Mouse (Mus musculus): ENCODE results near the gene Gpha2. TPM values are rescaled to one million over a fixed set of nuclear protein-coding genes. Genes with fewer than 3 reads are reported as not detected.

Gpha2 gene
- polyA plus RNA-seq, 1 experiment from 2014 or later: 2.0 TPM

- no peak overlapping the region for H3K9ac ChIP-seq (replicated peaks)
- no peak overlapping the region for H3K4me2 ChIP-seq
- H3K27ac ChIP-seq: no peak overlapping the region
- H3K27me3 ChIP-seq: no peaks in the 10 kb centered on the region
- ATAC-seq (ENCODE audit: insufficient number of reproducible peaks, insufficient read depth, low FRiP score, low TSS enrichment, low read depth): no peak
- peaks cover 32% of the 10 kb centered on the region for H3K36me3 ChIP-seq
- 71% methylated on average over 8 of the region's 8 CpGs for WGBS
- peaks cover 10% of the 10 kb centered on the region for H3K4me1 ChIP-seq (replicated peaks)
- no peak overlapping the region for H3K4me3 ChIP-seq (replicated peaks)
- H3K9me3 ChIP-seq: peaks cover 7% of the 10 kb centered on the region
Measured at GRCm38 (mm10) chr19:6264945-6265344, 38.8 kb downstream of the Gpha2 start.

DNA sequence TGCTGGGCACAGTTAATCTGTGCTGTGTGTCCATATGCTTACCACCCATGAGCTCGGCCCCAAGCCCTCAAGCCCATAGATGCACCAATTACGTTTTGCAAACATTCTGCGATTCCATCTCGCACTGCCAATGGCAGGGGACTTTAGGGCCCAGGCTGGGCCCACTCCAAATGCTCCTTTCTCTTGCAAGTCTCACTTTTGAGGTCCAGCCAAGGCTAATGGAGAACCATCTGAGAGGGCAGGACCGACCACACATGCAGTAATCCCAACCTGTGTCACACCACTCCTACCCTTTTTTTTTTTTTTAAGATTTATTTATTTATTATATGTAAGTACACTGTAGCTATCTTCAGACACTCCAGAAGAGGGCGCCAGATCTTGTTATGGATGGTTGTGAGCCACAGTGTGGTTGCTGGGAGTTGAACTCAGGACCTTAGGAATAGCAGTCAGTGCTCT is 39.6 kb downstream of the Gpha2 start:
- 73% methylated on average over 6 of the region's 6 CpGs for WGBS
- Histone ChIP-seq H3K4me3 (replicated peaks) (no peak overlapping the region), H3K4me1 (replicated peaks) (peaks cover 10% of the 10 kb centered on the region), H3K27ac (no peak overlapping the region), H3K36me3 (peaks cover 24% of the 10 kb centered on the region), H3K9ac (replicated peaks) (no peak overlapping the region), H3K9me3 (peaks cover 4% of the 10 kb centered on the region), H3K4me2 (no peak overlapping the region), H3K27me3 (peaks cover 2% of the 10 kb centered on the region; the same call in 1 of the 2 replicates)
- ATAC-seq (ENCODE audit: insufficient number of reproducible peaks, insufficient read depth, low FRiP score, low TSS enrichment, low read depth): no peak

DNA sequence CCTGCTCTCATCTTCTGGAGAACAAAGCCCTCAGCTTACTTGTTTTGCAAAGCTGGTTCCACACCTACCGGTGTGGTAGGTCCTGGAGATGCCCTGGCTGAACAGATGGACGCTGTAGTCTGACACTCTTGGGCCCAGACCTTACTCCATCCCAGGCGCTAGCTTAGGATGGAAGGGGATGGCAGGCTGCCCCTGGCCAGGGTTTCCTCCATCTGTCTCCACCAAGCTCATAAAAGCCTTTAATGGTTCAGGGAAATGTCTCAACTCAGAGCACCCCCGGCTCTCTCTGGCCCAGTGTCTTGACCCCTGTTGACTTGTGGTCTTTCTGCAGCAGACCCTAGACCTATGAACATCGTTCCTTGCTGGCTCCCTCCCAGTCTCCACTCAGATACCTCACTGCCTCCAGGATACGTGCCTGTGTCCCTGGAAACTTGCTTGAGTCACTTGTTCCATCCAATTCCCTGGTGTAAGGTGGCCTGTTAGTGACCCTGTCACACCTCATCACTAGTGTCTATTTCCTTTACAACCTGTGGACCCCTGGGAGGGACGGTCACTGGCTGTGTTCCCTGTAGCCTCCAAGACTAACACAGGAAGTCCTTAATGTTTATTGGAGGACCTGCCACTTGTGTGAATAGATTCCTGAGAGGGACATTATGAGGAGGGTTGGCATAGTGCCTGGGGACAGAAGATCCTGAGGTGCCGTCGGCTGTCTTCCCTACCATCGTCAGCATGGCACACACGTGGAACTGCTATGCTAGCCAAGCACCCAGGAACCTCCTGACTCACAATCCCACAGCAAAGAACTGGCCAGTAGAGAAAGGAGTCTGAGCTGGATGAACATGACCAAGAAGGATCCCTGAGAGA is 41.4 kb downstream of the Gpha2 start:
- no peak for ATAC-seq (ENCODE audit: insufficient number of reproducible peaks, insufficient read depth, low FRiP score, low TSS enrichment, low read depth)
- Histone ChIP-seq H3K36me3 (peaks cover 6% of the 10 kb centered on the region; the same call in 1 of the 2 replicates), H3K4me2 (no peak overlapping the region), H3K4me3 (replicated peaks) (no peak overlapping the region), H3K9me3 (no peaks in the 10 kb centered on the region), H3K27me3 (peaks cover 7% of the 10 kb centered on the region; the same call in 1 of the 2 replicates), H3K9ac (replicated peaks) (0 out of 2 replicates have a peak overlapping the region, but pooled peaks have one; percentile 23), H3K27ac (no peak overlapping the region), H3K4me1 (replicated peaks) (peaks cover 16% of the 10 kb centered on the region)
- 49% methylated on average over 11 of the region's 11 CpGs for WGBS

GRCm38 (mm10) chr19:6268170-6268528 is 42.0 kb downstream of the Gpha2 start:
- peaks cover 7% of the 10 kb centered on the region; the same call in 1 of the 2 replicates for H3K27me3 ChIP-seq
- no peaks in the 10 kb centered on the region; the same call in 1 of the 2 replicates for H3K36me3 ChIP-seq
- peak; percentile 38; the same call in 1 of the 2 replicates for ATAC-seq (ENCODE audit: insufficient number of reproducible peaks, insufficient read depth, low FRiP score, low TSS enrichment, low read depth)
- H3K9ac ChIP-seq (replicated peaks): no peak overlapping the region
- 15% methylated on average over 8 of the region's 8 CpGs for WGBS
- no peak overlapping the region for H3K4me2 ChIP-seq
- no peak overlapping the region for H3K27ac ChIP-seq
- no peak overlapping the region for H3K4me3 ChIP-seq (replicated peaks)
- peaks cover 16% of the 10 kb centered on the region for H3K4me1 ChIP-seq (replicated peaks)
- no peaks in the 10 kb centered on the region for H3K9me3 ChIP-seq

DNA sequence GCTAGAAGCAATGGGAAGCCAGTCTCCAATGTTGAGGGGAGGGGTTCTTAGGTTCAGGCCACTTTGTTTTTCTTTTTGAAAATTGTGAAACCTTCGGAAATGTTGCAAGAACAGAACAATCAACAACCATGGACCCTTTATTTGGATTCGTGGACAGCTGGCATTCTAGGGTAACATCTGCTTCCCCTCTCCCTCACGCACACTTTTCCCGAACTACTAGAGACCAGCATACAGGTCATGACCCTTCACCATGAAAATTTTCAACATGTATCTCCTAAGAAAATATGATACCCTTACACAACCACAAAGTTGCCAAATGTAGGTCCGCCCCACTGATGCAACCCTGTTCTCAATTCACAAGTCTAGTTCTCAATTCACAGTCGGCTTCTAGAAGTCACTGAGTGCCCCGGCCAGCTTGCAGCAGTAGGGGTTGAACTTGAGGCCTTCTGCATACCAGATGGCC is 42.5 kb downstream of the Gpha2 start:
- no peak for ATAC-seq (ENCODE audit: insufficient number of reproducible peaks, insufficient read depth, low FRiP score, low TSS enrichment, low read depth)
- H3K36me3 ChIP-seq: no peaks in the 10 kb centered on the region
- H3K9me3 ChIP-seq: no peaks in the 10 kb centered on the region
- no peak overlapping the region for H3K27ac ChIP-seq
- no peak overlapping the region for H3K4me2 ChIP-seq
- 86% methylated on average over 7 of the region's 7 CpGs for WGBS
- H3K27me3 ChIP-seq: peaks cover 7% of the 10 kb centered on the region; the same call in 1 of the 2 replicates
- peaks cover 16% of the 10 kb centered on the region for H3K4me1 ChIP-seq (replicated peaks)
- no peak overlapping the region for H3K4me3 ChIP-seq (replicated peaks)
- no peak overlapping the region for H3K9ac ChIP-seq (replicated peaks)

GRCm38 (mm10) chr19:6269798-6270475 is 43.8 kb downstream of the Gpha2 start:
- H3K36me3 ChIP-seq: no peaks in the 10 kb centered on the region
- peaks cover 16% of the 10 kb centered on the region for H3K4me1 ChIP-seq (replicated peaks)
- 85% methylated on average over 8 of the region's 8 CpGs for WGBS
- no peak overlapping the region for H3K4me2 ChIP-seq
- H3K27me3 ChIP-seq: peaks cover 7% of the 10 kb centered on the region; the same call in 1 of the 2 replicates
- no peak for ATAC-seq (ENCODE audit: insufficient number of reproducible peaks, insufficient read depth, low FRiP score, low TSS enrichment, low read depth)
- H3K27ac ChIP-seq: no peak overlapping the region
- H3K9ac ChIP-seq (replicated peaks): no peak overlapping the region
- no peak overlapping the region for H3K4me3 ChIP-seq (replicated peaks)
- no peaks in the 10 kb centered on the region for H3K9me3 ChIP-seq

- WGBS: 58% methylated on average over 9 of the region's 9 CpGs
- ATAC-seq (ENCODE audit: insufficient number of reproducible peaks, insufficient read depth, low FRiP score, low TSS enrichment, low read depth): no peak
- H3K27me3 ChIP-seq: peaks cover 7% of the 10 kb centered on the region; the same call in 1 of the 2 replicates
- no peak overlapping the region; the same call in 1 of the 2 replicates for H3K27ac ChIP-seq
- peaks cover 18% of the 10 kb centered on the region for H3K4me1 ChIP-seq (replicated peaks)
- no peaks in the 10 kb centered on the region for H3K9me3 ChIP-seq
- H3K9ac ChIP-seq (replicated peaks): peak overlapping the region; percentile 42; the same call in 1 of the 2 replicates
- no peaks in the 10 kb centered on the region for H3K36me3 ChIP-seq
- no peak overlapping the region for H3K4me3 ChIP-seq (replicated peaks)
- H3K4me2 ChIP-seq: no peak overlapping the region
Measured at GRCm38 (mm10) chr19:6270661-6271060, 44.5 kb downstream of the Gpha2 start.

- H3K27me3 ChIP-seq: peaks cover 7% of the 10 kb centered on the region; the same call in 1 of the 2 replicates
- H3K4me1 ChIP-seq (replicated peaks): peaks cover 20% of the 10 kb centered on the region
- H3K4me3 ChIP-seq (replicated peaks): no peak overlapping the region
- H3K9ac ChIP-seq (replicated peaks): peak overlapping the region; percentile 42; the same call in 1 of the 2 replicates
- ATAC-seq (ENCODE audit: insufficient number of reproducible peaks, insufficient read depth, low FRiP score, low TSS enrichment, low read depth): no peak
- no peaks in the 10 kb centered on the region for H3K36me3 ChIP-seq
- 36% methylated on average over 8 of the region's 8 CpGs for WGBS
- no peak overlapping the region for H3K4me2 ChIP-seq
- no peak overlapping the region for H3K27ac ChIP-seq
- H3K9me3 ChIP-seq: no peaks in the 10 kb centered on the region
Measured at GRCm38 (mm10) chr19:6271206-6271605, 45.0 kb downstream of the Gpha2 start.

DNA sequence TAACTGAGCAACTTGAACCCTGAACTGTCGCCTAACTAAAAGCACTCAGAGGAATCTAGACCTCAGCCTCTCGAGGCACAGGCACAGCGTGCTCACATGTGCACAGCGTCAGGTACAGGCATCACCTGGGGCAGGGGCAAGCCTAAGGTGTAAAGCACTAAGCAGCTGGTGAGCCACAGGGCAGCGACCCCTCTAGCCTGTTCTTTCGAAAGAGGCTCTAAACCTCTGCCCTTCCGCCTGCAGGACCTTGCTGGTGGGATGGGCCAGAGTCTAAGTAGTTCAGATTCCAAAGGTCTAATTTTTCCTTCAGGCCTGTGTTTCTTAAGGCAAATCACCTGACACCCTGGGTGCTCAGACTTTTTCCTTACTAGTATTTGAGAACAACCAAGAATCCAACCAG is 45.9 kb downstream of the Gpha2 start:
- Histone ChIP-seq H3K4me1 (replicated peaks) (peaks cover 20% of the 10 kb centered on the region), H3K27me3 (peaks cover 7% of the 10 kb centered on the region; the same call in 1 of the 2 replicates), H3K4me3 (replicated peaks) (no peak overlapping the region), H3K27ac (no peak overlapping the region), H3K9ac (replicated peaks) (no peak overlapping the region), H3K9me3 (no peaks in the 10 kb centered on the region), H3K36me3 (no peaks in the 10 kb centered on the region), H3K4me2 (no peak overlapping the region)
- ATAC-seq (ENCODE audit: insufficient number of reproducible peaks, insufficient read depth, low FRiP score, low TSS enrichment, low read depth): no peak
- 63% methylated on average over 7 of the region's 7 CpGs for WGBS

DNA sequence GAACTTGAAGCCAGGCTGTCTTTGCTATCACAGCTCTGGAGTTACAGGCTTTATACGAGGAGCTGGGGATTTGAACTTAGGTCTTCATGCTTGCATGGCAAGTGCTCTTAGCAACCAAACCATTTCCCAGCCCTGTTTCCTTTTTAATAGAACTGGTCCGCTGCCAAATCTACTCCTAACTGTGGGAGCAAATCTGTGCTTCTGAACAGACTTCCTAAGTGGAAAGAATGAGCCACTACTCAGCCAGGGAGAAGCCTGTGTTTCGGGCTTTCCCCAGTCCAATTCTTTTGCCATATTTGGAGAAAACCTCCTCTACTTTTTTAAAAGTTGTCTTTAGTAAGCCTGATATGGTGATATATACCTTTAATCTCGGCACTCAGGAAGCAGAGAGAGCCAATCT is 46.6 kb downstream of the Gpha2 start:
- Histone ChIP-seq H3K27ac (no peak overlapping the region), H3K27me3 (peaks cover 7% of the 10 kb centered on the region; the same call in 1 of the 2 replicates), H3K9me3 (no peaks in the 10 kb centered on the region), H3K4me2 (no peak overlapping the region), H3K4me3 (replicated peaks) (no peak overlapping the region), H3K9ac (replicated peaks) (no peak overlapping the region), H3K4me1 (replicated peaks) (peaks cover 21% of the 10 kb centered on the region), H3K36me3 (no peaks in the 10 kb centered on the region)
- 88% methylated on average over 4 of the region's 4 CpGs for WGBS
- no peak for ATAC-seq (ENCODE audit: insufficient number of reproducible peaks, insufficient read depth, low FRiP score, low TSS enrichment, low read depth)

GRCm38 (mm10) chr19:6273592-6273991 is 47.4 kb downstream of the Gpha2 start:
- Histone ChIP-seq H3K4me2 (no peak overlapping the region), H3K27me3 (peaks cover 7% of the 10 kb centered on the region; the same call in 1 of the 2 replicates), H3K9ac (replicated peaks) (no peak overlapping the region), H3K36me3 (no peaks in the 10 kb centered on the region), H3K4me3 (replicated peaks) (no peak overlapping the region), H3K4me1 (replicated peaks) (peaks cover 22% of the 10 kb centered on the region), H3K9me3 (no peaks in the 10 kb centered on the region), H3K27ac (no peak overlapping the region)
- WGBS: 75% methylated on average over 4 of the region's 4 CpGs
- ATAC-seq (ENCODE audit: insufficient number of reproducible peaks, insufficient read depth, low FRiP score, low TSS enrichment, low read depth): no peak

Measured in limb, embryonic 12.5 days (tissue).